Mouse (Mus musculus): ENCODE measurements around the gene Cfap221. TPM values are rescaled to one million over a fixed set of nuclear protein-coding genes. Genes with fewer than 3 reads are reported as not detected.

Gene Cfap221
- total and polyA plus RNA-seq, 2 experiments from 2014 or later: 0.25 TPM; not detected in 1

DNA sequence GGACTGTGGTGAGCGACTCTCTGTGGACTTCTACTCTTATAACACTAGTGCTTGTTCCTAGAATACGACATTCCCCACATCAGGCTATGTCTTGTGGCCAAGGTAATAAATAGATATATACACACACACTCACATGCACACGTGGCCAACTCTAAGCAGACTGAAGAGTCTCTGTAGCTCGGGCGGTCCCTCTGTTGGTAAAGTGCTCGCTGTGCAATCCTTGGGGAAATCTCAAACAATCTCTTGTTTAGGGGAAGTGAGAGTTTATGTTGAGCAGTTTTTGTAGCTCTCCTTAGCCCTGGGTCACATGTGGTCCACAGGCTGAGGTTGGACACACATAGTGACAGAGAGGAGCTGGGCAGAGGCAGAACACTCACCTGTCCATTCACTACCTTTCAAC is 104.1 kb downstream of the Cfap221 start:
- Histone ChIP-seq H3K4me3 (ENCODE audit: low read length) (no peak overlapping the region), H3K27ac (no peak overlapping the region)
- no peak for DNase-seq (ENCODE audit: low spot score)

GRCm38 (mm10) chr1:119891865-119892264 is 105.2 kb downstream of the Cfap221 start:
- WGBS: 52% methylated on average over 4 of the region's 4 CpGs
- Histone ChIP-seq H3K27me3 (ENCODE audit: insufficient read depth, low read length) (no peaks in the 10 kb centered on the region), H3K9me3 (ENCODE audit: low read length) (no peaks in the 10 kb centered on the region), H3K9ac (replicated peaks; ENCODE audit: low read length) (no peak overlapping the region), H3K4me2 (ENCODE audit: low read depth, low read length) (no peak overlapping the region), H3K27ac (no peak overlapping the region), H3K36me3 (ENCODE audit: insufficient read depth, low read length) (no peaks in the 10 kb centered on the region), H3K4me1 (ENCODE audit: insufficient read depth, low read length) (no peaks in the 10 kb centered on the region; the same call in 1 of the 2 replicates), H3K4me3 (ENCODE audit: low read length) (no peak overlapping the region)
- DNase-seq (ENCODE audit: low spot score): no peak
- 0 out of 2 replicates have a peak, but pooled peaks have one; percentile 30 for ATAC-seq
- no peak for TF ChIP-seq CTCF (IDR thresholded peaks at IDR 0.05; ENCODE audit: low read depth)

More for the DNA sequence above, 104.1 kb downstream of the Cfap221 start:
- 73% methylated on average over 6 of the region's 6 CpGs for WGBS
- ATAC-seq: no peak
- no peaks in the 10 kb centered on the region for H3K27me3 ChIP-seq (ENCODE audit: insufficient read depth, low read length)
- 0 out of 2 replicates have a peak, but pooled peaks have one; percentile 7 for TF ChIP-seq CTCF (IDR thresholded peaks at IDR 0.05; ENCODE audit: low read depth)
- H3K4me1 ChIP-seq (ENCODE audit: insufficient read depth, low read length): no peaks in the 10 kb centered on the region; the same call in 1 of the 2 replicates
- H3K9me3 ChIP-seq (ENCODE audit: low read length): no peaks in the 10 kb centered on the region
- H3K9ac ChIP-seq (replicated peaks; ENCODE audit: low read length): no peak overlapping the region
- H3K36me3 ChIP-seq (ENCODE audit: insufficient read depth, low read length): no peaks in the 10 kb centered on the region
- no peak overlapping the region for H3K4me2 ChIP-seq (ENCODE audit: low read depth, low read length)

DNA sequence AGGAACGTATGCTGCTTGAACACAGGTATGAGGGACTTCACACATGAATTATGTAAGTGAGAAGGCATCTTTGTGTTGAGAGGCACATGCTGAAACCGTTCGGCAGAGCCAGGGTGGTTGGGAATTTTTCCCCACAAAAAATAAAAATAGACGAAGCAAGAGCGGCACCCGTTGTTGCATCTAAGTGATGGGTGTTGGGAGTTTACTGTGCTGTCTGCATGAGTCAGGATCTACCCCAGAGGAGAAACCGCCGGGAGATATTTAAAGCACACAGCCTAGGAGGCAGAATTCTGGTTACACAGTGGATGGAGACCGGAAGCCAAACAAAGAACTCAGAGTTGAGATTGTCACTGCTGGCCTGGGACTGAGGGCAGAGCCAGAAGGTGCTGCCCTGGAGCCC is 105.9 kb downstream of the Cfap221 start:
- WGBS: 92% methylated on average over 9 of the region's 9 CpGs
- Histone ChIP-seq H3K4me1 (ENCODE audit: insufficient read depth, low read length) (no peaks in the 10 kb centered on the region; the same call in 1 of the 2 replicates), H3K27me3 (ENCODE audit: insufficient read depth, low read length) (no peaks in the 10 kb centered on the region), H3K4me3 (ENCODE audit: low read length) (no peak overlapping the region), H3K9me3 (ENCODE audit: low read length) (no peaks in the 10 kb centered on the region), H3K36me3 (ENCODE audit: insufficient read depth, low read length) (no peaks in the 10 kb centered on the region), H3K9ac (replicated peaks; ENCODE audit: low read length) (no peak overlapping the region), H3K4me2 (ENCODE audit: low read depth, low read length) (no peak overlapping the region), H3K27ac (no peak overlapping the region)
- ATAC-seq (no peak), DNase-seq (ENCODE audit: low spot score) (no peak)
- TF ChIP-seq CTCF (IDR thresholded peaks at IDR 0.05; ENCODE audit: low read depth): no peak

DNA sequence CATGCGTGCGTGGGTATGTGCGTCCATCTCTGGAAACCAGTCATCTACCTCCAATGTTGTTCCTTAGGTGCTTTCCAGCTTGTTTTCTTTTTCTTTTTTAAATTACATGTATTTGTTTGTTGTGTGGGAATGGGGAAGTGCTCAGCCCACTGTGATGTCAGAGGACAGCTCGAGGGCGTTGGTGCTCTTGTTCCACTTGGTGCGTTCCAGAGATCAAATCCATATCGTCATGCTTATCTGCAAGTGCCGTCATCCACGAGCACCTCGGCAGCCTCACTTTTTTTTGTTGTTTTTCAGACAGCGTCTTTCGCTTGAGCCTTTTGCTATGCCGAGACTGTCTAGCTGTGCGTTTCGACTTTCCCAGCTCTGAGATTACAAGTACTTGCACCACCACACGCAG is 107.7 kb downstream of the Cfap221 start:
- WGBS: 78% methylated on average over 16 of the region's 16 CpGs
- Histone ChIP-seq H3K4me2 (ENCODE audit: low read depth, low read length) (no peak overlapping the region), H3K4me1 (ENCODE audit: insufficient read depth, low read length) (no peaks in the 10 kb centered on the region), H3K36me3 (ENCODE audit: insufficient read depth, low read length) (no peaks in the 10 kb centered on the region), H3K4me3 (ENCODE audit: low read length) (no peak overlapping the region), H3K9ac (replicated peaks; ENCODE audit: low read length) (no peak overlapping the region), H3K27ac (no peak overlapping the region), H3K27me3 (ENCODE audit: insufficient read depth, low read length) (no peaks in the 10 kb centered on the region), H3K9me3 (ENCODE audit: low read length) (no peaks in the 10 kb centered on the region)
- no peak for DNase-seq (ENCODE audit: low spot score)
- ATAC-seq: no peak
- TF ChIP-seq CTCF (IDR thresholded peaks at IDR 0.05; ENCODE audit: low read depth): no peak

GRCm38 (mm10) chr1:119886320-119886719 is 110.7 kb downstream of the Cfap221 start:
- Histone ChIP-seq H3K4me1 (ENCODE audit: insufficient read depth, low read length) (no peaks in the 10 kb centered on the region), H3K4me3 (ENCODE audit: low read length) (no peak overlapping the region), H3K9me3 (ENCODE audit: low read length) (no peaks in the 10 kb centered on the region), H3K36me3 (ENCODE audit: insufficient read depth, low read length) (no peaks in the 10 kb centered on the region), H3K9ac (replicated peaks; ENCODE audit: low read length) (no peak overlapping the region), H3K27ac (no peak overlapping the region), H3K27me3 (ENCODE audit: insufficient read depth, low read length) (no peaks in the 10 kb centered on the region), H3K4me2 (ENCODE audit: low read depth, low read length) (no peak overlapping the region)
- DNase-seq (ENCODE audit: low spot score) (no peak), ATAC-seq (no peak)
- 79% methylated on average over 7 of the region's 7 CpGs for WGBS
- no peak for TF ChIP-seq CTCF (IDR thresholded peaks at IDR 0.05; ENCODE audit: low read depth)

GRCm38 (mm10) chr1:119884272-119884671 is 112.8 kb downstream of the Cfap221 start:
- Histone ChIP-seq H3K36me3 (ENCODE audit: insufficient read depth, low read length) (no peaks in the 10 kb centered on the region), H3K9ac (replicated peaks; ENCODE audit: low read length) (no peak overlapping the region), H3K9me3 (ENCODE audit: low read length) (no peaks in the 10 kb centered on the region), H3K4me1 (ENCODE audit: insufficient read depth, low read length) (peaks cover 3% of the 10 kb centered on the region; the same call in 1 of the 2 replicates), H3K4me3 (ENCODE audit: low read length) (no peak overlapping the region), H3K4me2 (ENCODE audit: low read depth, low read length) (no peak overlapping the region), H3K27ac (no peak overlapping the region), H3K27me3 (ENCODE audit: insufficient read depth, low read length) (no peaks in the 10 kb centered on the region)
- no peak for ATAC-seq
- no peak for TF ChIP-seq CTCF (IDR thresholded peaks at IDR 0.05; ENCODE audit: low read depth)
- peak; percentile 13 for DNase-seq (ENCODE audit: low spot score)
- 52% methylated on average over 3 of the region's 3 CpGs for WGBS

DNA sequence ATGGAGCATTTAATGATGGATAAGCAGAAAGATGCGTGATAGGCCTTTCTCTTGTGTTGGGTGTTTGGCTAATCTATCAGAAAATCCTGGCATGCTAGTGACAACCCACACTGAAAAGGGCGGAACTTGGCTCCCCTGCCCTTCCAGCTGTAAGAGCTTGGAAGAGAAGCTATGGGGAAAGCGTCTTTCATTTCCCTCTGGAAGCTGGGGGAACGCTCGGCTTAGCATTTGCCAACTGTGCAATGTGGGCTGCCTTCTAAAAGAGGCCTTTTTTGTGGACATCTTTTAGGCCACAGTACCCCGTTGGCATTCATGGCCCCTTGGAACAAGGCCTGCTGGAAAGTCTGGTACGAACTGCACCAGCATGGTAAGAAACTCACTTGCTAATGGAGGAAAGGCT is 118.1 kb downstream of the Cfap221 start:
- DNase-seq (ENCODE audit: low spot score): peak; percentile 81
- peak; percentile 84 for ATAC-seq
- no peaks in the 10 kb centered on the region for H3K36me3 ChIP-seq (ENCODE audit: insufficient read depth, low read length)
- H3K9me3 ChIP-seq (ENCODE audit: low read length): no peaks in the 10 kb centered on the region; the same call in 1 of the 2 replicates
- no peak overlapping the region for H3K4me2 ChIP-seq (ENCODE audit: low read depth, low read length)
- no peak overlapping the region for H3K4me3 ChIP-seq (ENCODE audit: low read length)
- 30% methylated on average over 7 of the region's 7 CpGs for WGBS
- H3K27me3 ChIP-seq (ENCODE audit: insufficient read depth, low read length): no peaks in the 10 kb centered on the region
- no peak for TF ChIP-seq CTCF (IDR thresholded peaks at IDR 0.05; ENCODE audit: low read depth)
- H3K9ac ChIP-seq (replicated peaks; ENCODE audit: low read length): no peak overlapping the region
- H3K27ac ChIP-seq: peak overlapping the region; percentile 62
- peaks cover 3% of the 10 kb centered on the region; the same call in 1 of the 2 replicates for H3K4me1 ChIP-seq (ENCODE audit: insufficient read depth, low read length)

All from hindbrain, postnatal 0 days (tissue).